8 mouse cellular contexts compared by ENCODE assay signal in genomic region chr2:18063763-18064251, GRCm38 (mm10). TPM values are rescaled to one million over a fixed set of nuclear protein-coding genes. Genes with fewer than 3 reads are reported as not detected.
DNase-seq lines count a peak whose midpoint lies in the region; ATAC-seq and TF ChIP-seq lines count a peak whose summit lies in the region.

No protein-coding gene starts in this region.

- H3K4me2 ChIP-seq in forebrain, embryonic 15.5 days (replicated peaks), result peak overlapping the region; percentile 69
- H3K4me2 ChIP-seq in hindbrain, embryonic 13.5 days, result peak overlapping the region; percentile 87

- TF ChIP-seq CTCF in bone marrow macrophage, adult 2 months (IDR thresholded peaks at IDR 0.05; ENCODE audit: low read depth, low read length), result no peak
- peak; percentile 18 for TF ChIP-seq CTCF in left cerebral cortex, adult 2 months (IDR thresholded peaks at IDR 0.05)

- peak overlapping the region; percentile 47 for H3K27ac ChIP-seq in bone marrow macrophage, adult 2 months (ENCODE audit: insufficient read depth, low read depth, low read length)
- H3K27ac ChIP-seq in forebrain, embryonic 15.5 days (replicated peaks), result peak overlapping the region; percentile 99
- peak overlapping the region; percentile 100 for H3K27ac ChIP-seq in hindbrain, embryonic 13.5 days
- H3K27ac ChIP-seq in left cerebral cortex, adult 2 months, result peak overlapping the region; percentile 97

- WGBS in forebrain, embryonic 15.5 days, result 0% methylated on average over 18 of the region's 18 CpGs
- under 1% methylated on average over 18 of the region's 18 CpGs for WGBS in hindbrain, embryonic 13.5 days

- H3K9me3 ChIP-seq in forebrain, embryonic 15.5 days, result no peaks in the 10 kb centered on the region
- H3K9me3 ChIP-seq in hindbrain, embryonic 13.5 days, result no peaks in the 10 kb centered on the region

- H3K36me3 ChIP-seq in forebrain, embryonic 15.5 days, result peaks cover 6% of the 10 kb centered on the region; the same call in 1 of the 2 replicates
- peaks cover 10% of the 10 kb centered on the region for H3K36me3 ChIP-seq in hindbrain, embryonic 13.5 days

- TF ChIP-seq POLR2A in bone marrow macrophage, adult 2 months (IDR thresholded peaks at IDR 0.05; ENCODE audit: borderline replicate concordance, low read depth, low read length), result no peak

- intact Hi-C loops in left cerebral cortex, adult 2 months (cut with DNase I), result loop anchor here (1.0 to 5.0 kb wide), 4 partner anchors 8 to 642 kb away; partner anchors contain the start of gene Bmi1

- DNase-seq in layer of hippocampus, adult 11-12 months (ENCODE audit: low spot score), result peak; percentile 74
- no peak for DNase-seq in layer of hippocampus, adult 9-10 months (ENCODE audit: low spot score)
- DNase-seq in left cerebral cortex, adult 2 months (ENCODE audit: extremely low spot score in 1 of 2, low spot score in 2 of 2), result peak in 1 of 2 experiments; percentile 47
- DNase-seq in lung, postnatal 36 days, result peak; percentile 73
- peak; percentile 67 for DNase-seq in right cerebral cortex, postnatal 25 days

- ATAC-seq in forebrain, embryonic 15.5 days (replicated peaks), result peak; percentile 73
- peak; percentile 74 for ATAC-seq in hindbrain, embryonic 13.5 days (ENCODE audit: low FRiP score)

- peak overlapping the region; percentile 65 for H3K4me3 ChIP-seq in bone marrow macrophage, adult 2 months (ENCODE audit: insufficient read depth, low read length)
- H3K4me3 ChIP-seq in forebrain, embryonic 15.5 days, result peak overlapping the region; percentile 90
- H3K4me3 ChIP-seq in hindbrain, embryonic 13.5 days, result peak overlapping the region; percentile 82
- peak overlapping the region; percentile 92 for H3K4me3 ChIP-seq in left cerebral cortex, adult 2 months

- peak overlapping the region; percentile 95 for H3K9ac ChIP-seq in forebrain, embryonic 15.5 days (replicated peaks)
- peak overlapping the region; percentile 96 for H3K9ac ChIP-seq in hindbrain, embryonic 13.5 days

- no peaks in the 10 kb centered on the region for H3K27me3 ChIP-seq in forebrain, embryonic 15.5 days
- H3K27me3 ChIP-seq in hindbrain, embryonic 13.5 days, result no peaks in the 10 kb centered on the region

- peaks cover 3% of the 10 kb centered on the region; the same call in 1 of the 2 replicates for H3K4me1 ChIP-seq in bone marrow macrophage, adult 2 months (ENCODE audit: control insufficient read depth, insufficient read depth, low read length)
- peaks cover 20% of the 10 kb centered on the region for H3K4me1 ChIP-seq in forebrain, embryonic 15.5 days
- peaks cover 20% of the 10 kb centered on the region for H3K4me1 ChIP-seq in hindbrain, embryonic 13.5 days (replicated peaks)

RNA-seq across cellular contexts. Expression of gene Mllt10, which starts 8.8 kb away (rescaled TPM):
- 29.4 and 32.5 TPM in 2 replicates for polyA plus RNA-seq in bone marrow macrophage, adult 2 months (2012; ENCODE audit: insufficient read depth, insufficient read length, missing spikeins)
- polyA plus RNA-seq in forebrain, embryonic 15.5 days (2015; fragmentation: Nextera tagmentation; extraction: Ambion mirVana), result 61.9 and 66.3 TPM in 2 replicates
- polyA plus RNA-seq in hindbrain, embryonic 13.5 days (2015; fragmentation: Nextera tagmentation; extraction: Ambion mirVana), result 60.3 and 61.4 TPM in 2 replicates
- total RNA-seq in left cerebral cortex, adult 2 months (2021), result 10 to 100 TPM; 51.6 to 52.1 TPM

RNA-seq across cellular contexts. Expression of gene Skida1, which starts 15.0 kb away (rescaled TPM):
- not detected in 2 replicates for polyA plus RNA-seq in bone marrow macrophage, adult 2 months (2012; ENCODE audit: insufficient read depth, insufficient read length, missing spikeins)
- 10.9 and 13.8 TPM in 2 replicates for polyA plus RNA-seq in forebrain, embryonic 15.5 days (2015; fragmentation: Nextera tagmentation; extraction: Ambion mirVana)
- 11.5 and 12.7 TPM in 2 replicates for polyA plus RNA-seq in hindbrain, embryonic 13.5 days (2015; fragmentation: Nextera tagmentation; extraction: Ambion mirVana)
- total RNA-seq in left cerebral cortex, adult 2 months (2021), result 1 to 10 TPM; 7.4 to 8.0 TPM

RNA-seq across cellular contexts. Expression of gene A930004D18Rik, which starts 26.3 kb away (rescaled TPM):
- polyA plus RNA-seq in bone marrow macrophage, adult 2 months (2012; ENCODE audit: insufficient read depth, insufficient read length, missing spikeins), result not detected in 2 replicates
- polyA plus RNA-seq in forebrain, embryonic 15.5 days (2015; fragmentation: Nextera tagmentation; extraction: Ambion mirVana), result 14.7 and 16.6 TPM in 2 replicates
- polyA plus RNA-seq in hindbrain, embryonic 13.5 days (2015; fragmentation: Nextera tagmentation; extraction: Ambion mirVana), result 13.1 and 14.0 TPM in 2 replicates
- total RNA-seq in left cerebral cortex, adult 2 months (2021), result 1 to 10 TPM; 2.7 to 5.0 TPM

Comparison
In these comparisons a context has a peak if more than half of its experiments do, and no peak if none do; other contexts are left out.
1. H3K27ac ChIP-seq: peak in every context shown above with its lines; median percentile 100 in hindbrain, embryonic 13.5 days; 99 in forebrain, embryonic 15.5 days; 97 in left cerebral cortex, adult 2 months; 47 in bone marrow macrophage, adult 2 months.
2. RNA of gene Skida1, which starts 15.0 kb away (polyA plus RNA-seq): 11.5 to 12.7 TPM in hindbrain, embryonic 13.5 days and 10.9 to 13.8 TPM in forebrain, embryonic 15.5 days; not detected in bone marrow macrophage, adult 2 months; every median in the first group is over 10 times any median in the second.
3. RNA of gene A930004D18Rik, which starts 26.3 kb away (polyA plus RNA-seq): 14.7 to 16.6 TPM in forebrain, embryonic 15.5 days and 13.1 to 14.0 TPM in hindbrain, embryonic 13.5 days; not detected in bone marrow macrophage, adult 2 months; every median in the first group is over 10 times any median in the second.
4. Peak in every context shown above with its lines, with median percentiles within 50 percentile points of each other: H3K4me3 ChIP-seq.